Mouse (Mus musculus) spleen, postnatal 36 days (tissue): ENCODE measurements around the gene 5031439G07Rik.

ENCODE experiments used
- DNase-seq, 2 experiments: peaks; one replicate each; pipeline ENCODE4 v3.0.0; 2022; ENCODE audit warnings: low spot score in 2 of 2, mixed read lengths in 1 of 2

5031439G07Rik gene

DNA sequence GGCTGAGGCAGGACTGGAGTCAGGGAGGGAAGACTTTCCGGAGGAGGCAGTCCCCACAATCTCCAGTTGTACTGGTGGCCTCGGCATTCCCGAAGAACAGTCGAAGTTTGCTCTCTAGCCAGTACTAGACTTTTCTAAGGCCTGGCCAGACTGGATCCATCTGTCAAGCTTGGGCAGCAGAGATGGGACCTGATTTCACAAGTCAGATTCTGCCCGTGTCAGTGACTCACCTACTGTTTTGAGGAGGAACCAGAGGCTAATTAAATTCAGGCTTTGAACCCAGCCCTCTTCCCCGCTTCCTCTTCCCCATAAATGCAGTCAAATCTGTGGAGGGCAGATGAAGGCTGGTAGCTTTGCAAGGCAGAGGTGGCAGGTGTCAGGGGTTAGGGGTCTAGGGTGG, 6.7 kb upstream of the 5031439G07Rik start:
- peak in 1 of 2 experiments; percentile 38 for DNase-seq

- DNase-seq = peak; percentile 34 to 46
Observed at GRCm38 (mm10) chr15:84994498-84994897, 6.1 kb upstream of the 5031439G07Rik start.

DNA sequence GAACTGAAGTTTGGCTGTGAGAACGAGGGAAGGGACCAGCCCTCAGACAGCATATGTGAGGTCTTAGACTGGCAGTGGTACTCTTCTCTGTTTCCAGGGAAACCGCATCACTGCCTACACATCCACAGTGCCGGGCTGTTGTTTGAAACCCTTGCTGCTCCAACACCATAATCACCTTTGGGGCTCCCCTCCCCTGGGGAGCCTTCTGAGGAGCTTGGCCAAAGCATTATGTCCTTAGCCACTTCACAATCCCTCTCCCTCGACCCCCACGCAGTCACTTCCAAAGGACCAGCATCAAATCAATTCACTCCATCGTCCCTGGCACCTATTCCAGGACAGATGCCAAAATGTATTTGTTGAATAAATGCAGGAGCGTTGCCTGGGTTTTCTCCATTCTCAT, 1.4 kb upstream of the 5031439G07Rik start:
- no peak for DNase-seq

DNA sequence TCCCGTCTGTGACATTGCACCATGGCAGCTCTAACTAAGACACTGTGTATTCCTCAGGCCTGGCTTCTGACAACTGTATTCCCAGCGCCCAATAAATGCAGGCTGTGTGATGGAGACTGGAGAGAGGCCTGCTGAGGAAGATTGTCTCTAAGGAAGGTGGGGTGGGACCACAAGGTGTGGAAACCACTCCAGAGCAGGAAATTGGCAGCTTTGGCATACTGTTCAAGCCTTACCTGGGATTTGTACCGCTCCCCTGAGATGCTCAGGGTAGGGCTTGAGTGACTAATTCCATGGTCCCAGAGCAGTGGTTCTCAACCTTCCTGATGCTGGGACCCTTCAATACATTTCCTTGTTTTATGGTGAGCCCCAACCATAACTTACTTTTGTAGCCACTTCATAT, 747 bp upstream of the 5031439G07Rik start:
- DNase-seq = no peak

GRCm38 (mm10) chr15:84987020-84987815, 1.1 kb downstream of the 5031439G07Rik start:
- DNase-seq = peak in 1 of 2 experiments; percentile 35

GRCm38 (mm10) chr15:84986171-84987019, 2.0 kb downstream of the 5031439G07Rik start:
- DNase-seq = peak; percentile 68 to 70

DNA sequence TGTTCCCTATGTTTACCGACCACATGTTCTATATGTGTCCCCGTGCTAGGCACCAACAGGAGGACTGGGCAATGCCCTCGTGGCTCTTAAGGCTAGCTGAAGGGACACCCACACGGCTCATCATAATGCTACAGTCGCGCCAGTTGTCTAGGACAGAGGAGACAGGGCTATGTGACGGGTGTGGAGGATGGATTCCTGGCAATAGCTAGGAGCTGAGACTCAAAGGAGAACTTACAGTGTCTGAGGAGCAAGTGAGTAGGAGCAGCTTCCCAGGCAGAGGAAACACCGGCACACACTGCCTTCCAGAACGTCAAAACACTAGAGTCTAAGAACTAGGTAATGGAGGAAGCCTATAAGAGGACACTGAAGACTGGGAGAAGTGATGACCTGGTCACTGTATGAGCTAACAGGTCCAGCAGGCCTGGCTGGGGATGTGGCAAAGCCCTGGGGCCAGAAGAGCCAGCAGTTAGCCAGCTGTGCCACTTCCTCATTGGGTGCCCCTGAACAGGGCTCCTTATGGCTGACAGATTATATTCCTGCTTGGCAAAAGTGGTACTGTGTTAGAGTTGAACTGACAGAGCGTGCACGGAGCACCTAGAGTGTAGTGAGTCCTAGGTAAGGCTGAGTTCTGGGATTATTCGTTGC, 2.7 kb downstream of the 5031439G07Rik start:
- DNase-seq = no peak

DNA sequence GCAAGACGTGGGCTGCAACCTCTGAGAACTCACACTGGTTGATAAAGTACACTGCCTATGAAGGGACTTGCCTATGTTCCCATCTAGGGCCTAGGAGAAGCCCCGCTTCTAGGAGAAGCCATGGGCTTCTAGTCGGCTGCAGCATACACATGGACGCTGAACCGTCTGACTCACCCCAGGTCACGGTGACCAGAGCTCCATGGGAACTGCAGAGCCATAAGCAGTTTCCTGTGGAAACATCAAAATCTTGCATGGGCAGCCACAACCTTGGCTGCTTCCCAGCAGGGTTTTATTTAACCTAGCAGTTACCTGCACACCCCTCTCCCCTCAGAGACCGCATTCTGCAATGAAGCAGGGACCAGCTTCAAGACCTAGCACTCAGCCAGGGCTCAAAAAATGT, 4.6 kb downstream of the 5031439G07Rik start:
- DNase-seq = no peak

DNA sequence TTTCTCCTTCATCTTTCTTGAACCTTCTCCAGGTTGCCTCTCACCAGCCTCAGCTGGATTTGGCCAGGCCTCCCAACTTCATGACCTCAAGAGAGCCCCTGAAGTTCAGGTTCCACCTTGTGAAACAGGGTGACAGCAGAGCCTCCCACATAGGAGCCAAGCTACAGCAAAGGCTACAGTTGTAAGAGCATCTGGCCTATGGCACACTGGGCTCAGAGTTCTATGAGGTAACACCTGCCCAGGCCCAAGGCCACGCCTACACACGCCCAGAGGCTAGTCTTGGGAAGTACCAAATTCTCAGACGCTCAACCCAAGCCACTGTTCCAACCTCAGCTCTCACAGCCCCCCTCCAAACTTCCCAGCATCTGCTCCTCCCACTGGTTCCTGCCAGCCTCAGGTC, 5.5 kb downstream of the 5031439G07Rik start:
- DNase-seq = peak in 1 of 2 experiments; percentile 27

GRCm38 (mm10) chr15:84981609-84982313, 6.6 kb downstream of the 5031439G07Rik start:
- peak; percentile 47 to 48 for DNase-seq

- no peak for DNase-seq
Observed at GRCm38 (mm10) chr15:84975729-84976128, 12.6 kb downstream of the 5031439G07Rik start.

DNA sequence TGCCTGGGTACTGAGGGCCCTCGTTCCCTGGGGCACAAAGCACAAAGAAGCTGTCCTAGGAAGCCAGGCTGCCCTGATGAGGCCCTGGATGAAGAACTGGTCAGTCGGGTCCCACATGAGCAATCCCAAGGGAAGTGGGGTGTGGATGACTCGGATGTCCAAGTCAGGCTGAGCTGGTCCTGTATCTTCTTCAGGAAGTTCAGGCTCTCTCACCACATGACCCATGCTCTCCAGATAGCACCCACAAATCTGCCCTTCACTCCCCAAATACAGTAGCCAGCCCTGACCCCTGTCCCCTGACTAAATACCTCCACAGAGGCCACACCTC, 14.8 kb downstream of the 5031439G07Rik start:
- DNase-seq = no peak

GRCm38 (mm10) chr15:84972860-84973543, 15.3 kb downstream of the 5031439G07Rik start:
- no peak for DNase-seq

DNA sequence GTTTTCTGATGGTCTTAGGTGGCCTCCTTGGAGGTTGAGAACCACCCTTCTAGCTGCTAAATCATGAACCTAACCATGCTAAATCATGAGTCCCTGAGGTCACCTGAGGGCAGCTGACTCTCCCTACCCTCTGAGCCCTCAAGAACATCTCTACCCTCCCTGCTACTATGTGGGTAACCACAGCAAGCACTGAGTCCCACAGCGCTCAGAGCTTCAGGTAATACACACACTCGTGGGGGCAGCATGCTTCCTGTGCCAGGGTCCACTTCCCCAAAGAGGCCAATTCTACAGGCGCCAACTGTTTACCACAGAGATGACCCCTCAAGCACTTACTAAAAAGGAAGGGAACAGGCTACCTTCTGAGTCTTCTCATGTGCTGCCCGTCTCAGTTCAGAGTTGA, 19.8 kb downstream of the 5031439G07Rik start:
- peak; percentile 33 to 38 for DNase-seq

- DNase-seq = peak in 1 of 2 experiments; percentile 28
Observed at GRCm38 (mm10) chr15:84965575-84966360, 22.6 kb downstream of the 5031439G07Rik start.

GRCm38 (mm10) chr15:84964771-84965170, 23.6 kb downstream of the 5031439G07Rik start:
- DNase-seq = no peak

GRCm38 (mm10) chr15:84962518-84962917, 25.8 kb downstream of the 5031439G07Rik start:
- DNase-seq = no peak

GRCm38 (mm10) chr15:84960692-84961091, 27.7 kb downstream of the 5031439G07Rik start:
- no peak for DNase-seq

DNA sequence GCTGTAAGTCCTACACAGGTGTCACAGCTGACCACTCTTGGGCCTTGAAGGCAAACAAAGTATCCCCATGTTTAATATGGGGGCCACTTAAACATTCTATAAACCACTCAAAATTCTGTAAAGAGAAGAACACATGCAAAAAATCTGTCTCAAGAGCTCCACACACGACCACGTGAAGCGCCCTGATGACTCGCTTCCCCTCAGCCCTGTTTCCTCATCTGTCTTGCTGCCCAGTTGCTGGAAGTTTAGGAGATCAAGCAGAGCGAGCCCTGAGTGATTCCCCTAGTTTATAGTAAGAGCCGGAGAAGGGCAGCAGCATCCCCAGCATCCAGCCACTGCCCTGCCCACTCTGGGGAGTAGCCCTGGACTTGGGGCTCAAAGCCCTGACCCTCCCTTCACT, 28.5 kb downstream of the 5031439G07Rik start:
- no peak for DNase-seq

- DNase-seq = no peak
Observed at GRCm38 (mm10) chr15:84958331-84958730, 30.0 kb downstream of the 5031439G07Rik start.
